Mouse (Mus musculus) liver, embryonic 13.5 days (tissue): ENCODE data around the gene Osbpl6. TPM values are rescaled to one million over a fixed set of nuclear protein-coding genes. Genes with fewer than 3 reads are reported as not detected.

Source experiments
- ATAC-seq: fragments of 200-750 bp; cut with Nextera tagmentation; 2 replicates; pipeline ENCODE4 v1.8.0; 2017; ENCODE audit warnings: low read depth, mild to moderate bottlenecking, moderate number of reproducible peaks, moderate library complexity
- DNase-seq: peaks from one replicate; pipeline ENCODE4 v3.0.0; 2022
- H3K27ac ChIP-seq: fragments of 300-500 bp; sonication (generic); 2 replicates; pipeline ENCODE4 v1.5.1; 2015; ENCODE audit warnings: moderate library complexity, mild to moderate bottlenecking, inconsistent platforms
- H3K27me3 ChIP-seq: fragments of 300-500 bp; sonication (generic); 2 replicates; pipeline ENCODE4 v1.6.1; 2015; ENCODE audit warnings: mild to moderate bottlenecking, inconsistent platforms
- H3K36me3 ChIP-seq: fragments of 300-500 bp; sonication (generic); 2 replicates; pipeline ENCODE4 v1.6.1; 2015; ENCODE audit warnings: mild to moderate bottlenecking, inconsistent platforms
- H3K4me1 ChIP-seq: fragments of 300-500 bp; sonication (generic); replicated peaks from 2 replicates; pipeline ENCODE4 v1.6.1; 2015; ENCODE audit warnings: inconsistent platforms
- H3K4me2 ChIP-seq: fragments of 300-500 bp; sonication (generic); 2 replicates; pipeline ENCODE4 v1.6.1; 2015; ENCODE audit warnings: inconsistent platforms, mild to moderate bottlenecking, moderate library complexity
- H3K4me3 ChIP-seq: fragments of 300-500 bp; sonication (generic); replicated peaks from 2 replicates; pipeline ENCODE4 v1.5.1; 2015; ENCODE audit warnings: mild to moderate bottlenecking, inconsistent platforms
- H3K9ac ChIP-seq: fragments of 300-500 bp; sonication (generic); 2 replicates; pipeline ENCODE4 v1.6.1; 2015; ENCODE audit warnings: mild to moderate bottlenecking, inconsistent platforms
- H3K9me3 ChIP-seq: fragments of 300-500 bp; sonication (generic); replicated peaks from 2 replicates; pipeline ENCODE4 v1.6.1; 2016; ENCODE audit warnings: inconsistent platforms
- WGBS: fragments of 180-500 bp; shearing (Covaris S2); methylation state at CpG from one replicate; pipeline ENCODE4 v1.1.7; 2015; ENCODE audit not compliant: insufficient replicate concordance; 5-methylcytosine and 5-hydroxymethylcytosine counted together
- polyA plus RNA-seq: library from polyadenylated mRNA; unstranded; fragments of >200 nt; fragmentation: Nextera tagmentation; extraction: Ambion mirVana; gene quantifications from 2 replicates; pipeline ENCODE4 v1.2.1, GENCODE M21; 2015

Gene Osbpl6
- polyA plus RNA-seq, 1 experiment from 2014 or later: 0.70 TPM

DNA sequence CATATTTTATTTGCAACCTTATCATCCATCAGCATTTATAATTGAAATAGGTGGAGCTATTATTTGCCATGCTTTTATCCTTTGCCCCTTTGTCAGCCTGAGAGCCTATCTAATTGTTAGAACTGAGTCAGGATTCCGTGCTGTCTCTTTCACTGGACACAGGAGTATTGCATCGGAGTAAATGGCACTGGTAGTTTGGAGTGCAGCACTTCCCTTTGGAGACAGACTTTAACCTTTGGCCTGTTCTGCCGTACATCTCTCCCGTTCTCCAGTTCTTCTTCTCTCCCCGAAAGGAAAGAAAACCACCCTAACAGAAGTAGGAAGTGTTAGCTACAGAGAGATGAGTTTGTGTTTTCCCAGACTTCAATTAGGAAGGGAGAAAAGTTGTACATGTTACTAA is 136.6 kb downstream of the Osbpl6 start:
- H3K9me3 ChIP-seq: no peaks in the 10 kb centered on the region
- H3K27me3 ChIP-seq: no peaks in the 10 kb centered on the region
- ATAC-seq (no peak), DNase-seq (no peak)
- H3K4me1 ChIP-seq: 0 out of 2 replicates have a peak, but pooled peaks cover 3% of the 10 kb centered on the region
- H3K4me2 ChIP-seq: no peak overlapping the region
- H3K9ac ChIP-seq: no peak overlapping the region
- no peaks in the 10 kb centered on the region for H3K36me3 ChIP-seq
- WGBS: 66% methylated on average over 5 of the region's 5 CpGs
- no peak overlapping the region for H3K4me3 ChIP-seq
- no peak overlapping the region for H3K27ac ChIP-seq

DNA sequence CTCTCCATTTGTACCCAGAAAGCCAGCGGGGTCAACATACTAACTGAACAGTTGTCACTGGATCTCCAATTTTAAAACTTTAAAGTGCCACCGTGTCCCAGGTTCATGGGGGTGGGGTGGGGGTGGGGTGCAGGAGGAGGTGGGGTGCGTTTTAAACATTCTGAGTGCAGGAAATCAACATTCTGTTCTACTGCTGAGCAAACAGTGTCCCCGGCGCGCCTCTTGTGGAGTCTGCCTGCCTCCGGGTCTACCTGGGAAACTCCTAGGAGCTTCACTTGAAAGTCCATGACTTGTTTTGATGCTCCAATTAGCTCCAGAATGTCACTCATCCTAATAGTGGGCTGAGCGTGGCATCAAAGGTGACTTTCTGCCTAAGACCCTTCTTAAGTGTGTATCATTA is 139.2 kb downstream of the Osbpl6 start:
- WGBS: 66% methylated on average over 8 of the region's 8 CpGs
- Histone ChIP-seq H3K4me3 (no peak overlapping the region), H3K27ac (no peak overlapping the region), H3K27me3 (no peaks in the 10 kb centered on the region), H3K4me1 (no peaks in the 10 kb centered on the region), H3K9me3 (no peaks in the 10 kb centered on the region), H3K36me3 (no peaks in the 10 kb centered on the region), H3K4me2 (no peak overlapping the region), H3K9ac (no peak overlapping the region)
- no peak for ATAC-seq
- DNase-seq: no peak

DNA sequence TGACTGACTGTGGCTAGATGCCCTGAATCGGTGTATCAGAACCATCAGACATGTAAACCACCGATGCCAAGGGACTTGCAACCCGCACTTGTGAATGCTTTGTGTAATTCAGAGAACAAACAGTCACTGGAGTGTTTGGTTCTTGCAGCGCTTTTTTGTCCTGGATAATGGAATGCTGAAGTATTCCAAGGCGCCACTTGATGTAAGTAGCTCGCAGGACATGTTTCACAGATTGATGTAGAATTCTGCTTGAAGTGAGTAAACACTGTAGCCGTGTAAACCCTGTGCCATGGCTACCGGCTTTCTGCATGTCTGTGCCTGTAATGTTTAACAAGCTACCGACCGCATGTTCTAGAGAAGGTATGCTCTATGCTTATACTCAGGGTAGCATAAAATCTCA is 141.9 kb downstream of the Osbpl6 start:
- Histone ChIP-seq H3K36me3 (no peaks in the 10 kb centered on the region), H3K9me3 (no peaks in the 10 kb centered on the region), H3K27me3 (no peaks in the 10 kb centered on the region), H3K9ac (no peak overlapping the region), H3K4me3 (no peak overlapping the region), H3K27ac (no peak overlapping the region), H3K4me2 (no peak overlapping the region), H3K4me1 (no peaks in the 10 kb centered on the region)
- DNase-seq: no peak
- 79% methylated on average over 10 of the region's 10 CpGs for WGBS
- ATAC-seq: no peak

DNA sequence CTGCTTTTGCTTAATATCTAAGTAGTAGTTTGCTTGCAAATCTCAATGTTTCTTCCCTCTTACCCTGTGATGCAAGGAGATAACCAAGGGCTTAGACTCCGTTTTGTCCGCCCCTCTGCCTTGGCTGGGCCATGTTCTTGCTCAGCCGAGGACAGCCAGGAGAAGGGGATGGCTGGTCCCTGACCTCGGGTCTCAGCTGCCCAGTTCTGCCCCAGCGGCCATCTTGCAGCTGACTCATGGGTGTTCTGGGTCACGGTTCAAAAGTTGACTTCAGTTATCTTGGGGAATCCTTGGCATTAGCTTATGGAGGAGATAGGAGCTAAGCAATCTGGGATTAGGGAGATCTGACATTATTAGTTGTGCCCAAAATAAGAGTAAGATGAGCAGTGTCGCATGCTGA is 142.5 kb downstream of the Osbpl6 start:
- no peak for DNase-seq
- WGBS: 65% methylated on average over 7 of the region's 7 CpGs
- Histone ChIP-seq H3K9ac (no peak overlapping the region), H3K27me3 (no peaks in the 10 kb centered on the region), H3K4me1 (no peaks in the 10 kb centered on the region), H3K9me3 (no peaks in the 10 kb centered on the region), H3K4me2 (no peak overlapping the region), H3K36me3 (no peaks in the 10 kb centered on the region), H3K4me3 (no peak overlapping the region), H3K27ac (no peak overlapping the region)
- ATAC-seq: no peak

DNA sequence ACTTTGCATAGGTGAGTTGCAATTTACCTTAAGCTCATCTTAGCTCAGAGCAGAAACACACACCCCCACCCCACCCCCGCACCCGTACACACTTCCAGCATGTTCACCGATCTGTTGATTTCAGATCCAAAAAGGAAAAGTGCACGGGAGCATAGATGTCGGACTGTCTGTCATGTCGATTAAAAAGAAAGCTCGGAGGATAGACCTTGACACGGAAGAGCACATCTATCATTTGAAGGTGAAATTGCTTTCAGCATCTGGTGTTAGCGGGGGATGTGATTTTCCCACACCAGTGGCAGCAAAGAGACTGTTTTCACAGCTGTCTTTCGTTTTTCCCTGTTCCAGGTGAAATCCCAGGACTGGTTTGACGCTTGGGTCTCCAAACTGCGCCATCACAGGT is 143.0 kb downstream of the Osbpl6 start:
- Histone ChIP-seq H3K9ac (no peak overlapping the region), H3K4me2 (no peak overlapping the region), H3K27ac (no peak overlapping the region), H3K4me1 (no peaks in the 10 kb centered on the region), H3K9me3 (no peaks in the 10 kb centered on the region), H3K36me3 (no peaks in the 10 kb centered on the region), H3K27me3 (no peaks in the 10 kb centered on the region), H3K4me3 (no peak overlapping the region)
- ATAC-seq (no peak), DNase-seq (no peak)
- WGBS: 77% methylated on average over 12 of the region's 12 CpGs

DNA sequence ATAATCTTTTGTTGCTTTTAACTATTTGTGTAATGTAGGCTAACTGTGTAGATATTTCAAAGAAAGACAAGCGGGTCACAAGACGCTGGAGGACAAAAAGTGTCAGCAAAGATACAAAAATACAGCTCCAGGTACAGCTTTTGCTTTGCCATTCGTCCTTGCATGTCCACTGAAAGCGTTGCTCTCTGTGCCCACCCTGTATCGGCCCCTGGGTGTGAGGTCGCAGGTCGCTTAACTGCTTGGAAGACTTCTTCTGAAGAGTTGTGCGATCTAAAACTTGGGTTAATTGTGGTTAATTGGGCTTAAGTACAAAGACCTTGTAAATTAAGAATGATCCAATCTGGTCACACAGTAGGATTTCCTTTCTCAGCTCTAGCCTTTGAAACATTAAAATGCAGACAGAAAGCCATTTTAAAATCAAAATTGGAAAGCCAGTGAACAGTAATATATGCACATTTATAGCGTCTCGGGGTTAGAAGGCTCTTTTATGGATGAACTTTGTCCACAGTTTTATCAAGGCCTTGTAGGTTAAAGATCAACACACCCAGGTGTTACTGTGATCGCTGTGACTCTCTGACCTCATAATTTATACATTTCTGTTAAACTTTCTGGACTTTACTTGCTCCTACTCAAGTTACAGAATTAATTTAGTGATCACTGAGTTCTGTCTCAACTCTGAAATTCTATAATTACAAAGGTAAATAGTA is 149.7 kb downstream of the Osbpl6 start:
- WGBS: 73% methylated on average over 11 of the region's 11 CpGs
- DNase-seq (no peak), ATAC-seq (no peak)
- no peaks in the 10 kb centered on the region for H3K36me3 ChIP-seq
- no peak overlapping the region for H3K4me3 ChIP-seq
- H3K9ac ChIP-seq: no peak overlapping the region
- no peak overlapping the region for H3K4me2 ChIP-seq
- no peaks in the 10 kb centered on the region for H3K9me3 ChIP-seq
- H3K4me1 ChIP-seq: no peaks in the 10 kb centered on the region
- H3K27ac ChIP-seq: no peak overlapping the region
- H3K27me3 ChIP-seq: no peaks in the 10 kb centered on the region

DNA sequence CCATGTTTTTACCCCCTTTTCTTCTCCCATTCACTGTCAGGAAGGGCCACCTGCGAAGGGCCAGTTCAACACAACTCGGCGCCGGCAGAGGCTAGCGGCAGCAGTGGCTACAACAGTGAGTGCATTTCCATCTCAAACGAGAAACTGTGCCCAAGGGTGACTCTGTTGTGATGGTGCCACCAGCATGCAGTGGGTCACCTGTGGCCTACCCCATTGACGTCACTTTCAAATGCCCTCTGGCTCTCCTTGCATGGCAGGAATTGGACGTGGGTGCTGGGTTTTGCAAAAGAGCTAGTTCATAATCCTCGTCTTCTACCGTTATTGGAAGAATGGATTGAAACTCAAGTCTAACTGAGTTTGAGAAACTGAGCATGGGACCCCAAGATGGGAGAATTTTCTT is 153.8 kb downstream of the Osbpl6 start:
- no peak for DNase-seq
- WGBS: 71% methylated on average over 10 of the region's 10 CpGs
- Histone ChIP-seq H3K27ac (no peak overlapping the region), H3K36me3 (no peaks in the 10 kb centered on the region), H3K9me3 (no peaks in the 10 kb centered on the region), H3K4me1 (no peaks in the 10 kb centered on the region), H3K4me3 (no peak overlapping the region), H3K27me3 (no peaks in the 10 kb centered on the region), H3K9ac (no peak overlapping the region), H3K4me2 (no peak overlapping the region)
- no peak for ATAC-seq

DNA sequence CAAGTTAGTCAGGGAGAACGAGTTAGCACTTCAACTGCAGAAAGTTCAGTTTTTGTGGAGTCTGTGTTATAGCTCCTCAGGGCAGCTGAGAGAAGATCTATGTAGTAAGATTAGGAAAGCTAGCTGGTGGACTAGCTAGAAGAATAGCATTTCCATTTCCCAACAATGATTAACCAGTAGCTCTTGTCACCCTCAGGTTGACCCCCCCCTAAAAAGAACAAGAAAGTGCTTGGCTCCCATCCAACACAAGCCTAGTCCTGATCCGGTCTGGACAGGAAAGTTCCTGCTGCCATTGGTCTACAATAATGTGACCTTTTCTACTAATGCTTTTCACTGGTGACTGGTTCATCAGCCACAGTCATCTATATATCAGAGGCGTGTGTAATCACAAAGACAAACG is 157.6 kb downstream of the Osbpl6 start:
- no peak overlapping the region for H3K4me2 ChIP-seq
- H3K27ac ChIP-seq: no peak overlapping the region
- 70% methylated on average over 4 of the region's 4 CpGs for WGBS
- H3K4me1 ChIP-seq: no peaks in the 10 kb centered on the region
- no peaks in the 10 kb centered on the region for H3K36me3 ChIP-seq
- ATAC-seq (no peak), DNase-seq (no peak)
- no peak overlapping the region for H3K9ac ChIP-seq
- no peaks in the 10 kb centered on the region for H3K9me3 ChIP-seq
- no peaks in the 10 kb centered on the region for H3K27me3 ChIP-seq
- H3K4me3 ChIP-seq: no peak overlapping the region

DNA sequence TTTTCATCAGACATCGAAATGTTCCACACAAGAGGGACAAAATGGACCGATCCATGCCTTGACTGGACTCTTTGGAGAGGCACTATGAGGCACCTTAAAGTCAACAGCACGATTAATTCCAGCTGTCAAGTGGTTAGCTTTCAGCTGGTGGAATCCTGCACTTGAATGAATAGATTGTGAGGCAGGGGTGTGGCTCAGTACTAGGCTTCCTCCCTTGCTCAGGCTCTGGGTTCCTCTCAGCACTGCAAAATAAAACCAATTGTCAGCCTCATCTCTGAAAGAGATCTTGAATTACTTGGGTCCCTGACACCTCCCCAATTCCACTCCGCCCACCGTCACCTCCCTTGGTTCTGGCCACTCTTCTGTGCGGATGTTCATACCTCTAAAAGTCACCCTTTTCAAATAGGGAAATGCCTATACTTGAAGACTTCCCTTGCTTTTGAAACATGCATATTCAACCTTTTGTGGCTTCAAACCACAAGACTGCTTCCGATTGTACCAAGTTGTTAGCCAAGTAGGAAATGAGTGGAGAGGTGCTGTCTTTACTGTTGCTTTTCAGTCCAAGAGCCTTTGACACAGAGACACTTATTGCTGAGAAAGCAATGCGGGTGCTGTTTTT is 160.7 kb downstream of the Osbpl6 start:
- H3K4me2 ChIP-seq: no peak overlapping the region
- no peak overlapping the region for H3K9ac ChIP-seq
- no peak for ATAC-seq
- no peak for DNase-seq
- no peaks in the 10 kb centered on the region for H3K4me1 ChIP-seq
- H3K27ac ChIP-seq: no peak overlapping the region
- H3K9me3 ChIP-seq: no peaks in the 10 kb centered on the region
- no peaks in the 10 kb centered on the region for H3K27me3 ChIP-seq
- WGBS: 33% methylated on average over 8 of the region's 8 CpGs
- H3K4me3 ChIP-seq: no peak overlapping the region
- H3K36me3 ChIP-seq: no peaks in the 10 kb centered on the region

DNA sequence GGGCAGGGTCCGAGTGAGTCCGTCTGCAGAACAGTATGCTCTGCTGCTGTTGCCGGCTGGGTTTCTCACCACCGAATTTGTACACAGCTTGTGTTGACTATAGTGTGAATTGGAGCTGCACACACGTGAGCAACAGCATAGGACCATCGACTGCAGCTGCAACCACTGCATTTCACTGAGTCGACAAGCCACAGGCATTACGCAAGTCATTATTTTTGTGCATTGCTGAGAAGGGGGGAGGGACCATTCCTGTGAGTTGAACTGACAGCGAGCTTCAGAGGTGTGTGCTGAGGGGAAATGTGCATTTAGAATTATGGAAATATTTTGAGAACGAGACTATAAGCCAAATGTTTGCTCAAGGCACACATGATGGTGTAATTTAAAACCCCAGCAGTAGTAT is 165.2 kb downstream of the Osbpl6 start:
- Histone ChIP-seq H3K9me3 (no peaks in the 10 kb centered on the region), H3K36me3 (no peaks in the 10 kb centered on the region)

DNA sequence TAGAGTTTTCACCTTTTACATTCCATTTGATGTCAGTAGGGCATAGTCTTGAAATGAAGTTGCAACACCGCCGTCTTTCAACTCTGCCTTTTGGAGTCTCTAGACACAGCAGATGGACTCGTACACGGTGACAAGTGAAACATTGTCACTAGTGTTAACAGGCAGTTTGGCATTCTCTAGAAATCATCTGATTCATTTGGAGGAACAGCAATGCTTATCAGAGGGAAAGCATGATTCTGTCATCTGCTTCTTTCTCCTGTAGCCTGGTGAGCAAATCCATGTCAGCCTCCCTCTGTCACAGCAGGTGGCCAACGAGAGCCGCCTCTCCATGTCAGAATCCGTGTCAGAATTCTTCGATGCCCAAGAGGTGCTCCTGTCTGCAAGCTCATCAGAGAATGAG is 172.6 kb downstream of the Osbpl6 start:
- Histone ChIP-seq H3K4me1 (no peaks in the 10 kb centered on the region), H3K27ac (no peak overlapping the region), H3K4me2 (no peak overlapping the region), H3K36me3 (no peaks in the 10 kb centered on the region), H3K4me3 (no peak overlapping the region), H3K9me3 (no peaks in the 10 kb centered on the region), H3K27me3 (no peaks in the 10 kb centered on the region), H3K9ac (no peak overlapping the region)
- DNase-seq: no peak
- ATAC-seq: no peak
- 82% methylated on average over 8 of the region's 8 CpGs for WGBS

More for the DNA sequence above, 165.2 kb downstream of the Osbpl6 start:
- WGBS: 44% methylated on average over 10 of the region's 10 CpGs
- no peak for DNase-seq
- Histone ChIP-seq H3K27me3 (no peaks in the 10 kb centered on the region), H3K9ac (no peak overlapping the region), H3K4me3 (no peak overlapping the region), H3K4me1 (no peaks in the 10 kb centered on the region), H3K4me2 (no peak overlapping the region), H3K27ac (no peak overlapping the region)
- ATAC-seq: no peak

DNA sequence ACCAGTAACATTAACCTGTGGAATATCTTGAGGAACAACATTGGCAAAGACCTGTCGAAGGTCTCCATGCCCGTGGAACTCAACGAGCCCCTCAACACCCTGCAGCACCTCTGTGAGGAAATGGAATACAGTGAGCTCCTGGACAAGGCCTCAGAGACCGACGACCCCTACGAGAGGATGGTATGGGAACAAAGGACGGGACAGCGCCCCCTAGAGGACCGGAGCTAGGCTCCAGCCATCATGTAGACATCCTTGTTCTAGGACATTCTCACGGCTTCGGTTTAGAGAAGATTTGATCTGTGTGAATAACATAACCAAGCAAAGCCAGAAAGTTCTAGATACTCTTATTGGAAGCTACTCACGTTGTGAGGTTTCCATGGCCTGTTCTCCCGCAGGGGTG is 178.8 kb downstream of the Osbpl6 start:
- WGBS: 74% methylated on average over 13 of the region's 13 CpGs
- no peaks in the 10 kb centered on the region for H3K27me3 ChIP-seq

More for the DNA sequence above, 178.8 kb downstream of the Osbpl6 start:
- Histone ChIP-seq H3K9ac (no peak overlapping the region), H3K36me3 (no peaks in the 10 kb centered on the region), H3K27ac (no peak overlapping the region), H3K9me3 (no peaks in the 10 kb centered on the region), H3K4me2 (no peak overlapping the region), H3K4me3 (no peak overlapping the region), H3K4me1 (no peaks in the 10 kb centered on the region)
- ATAC-seq (no peak), DNase-seq (no peak)
